Mouse (Mus musculus) embryonic fibroblast, embryonic 13.5 days (primary cell): ENCODE data around the gene Rhpn2.

Experiments used
- CTCF ChIP-seq: IDR thresholded peaks from 2 replicates; pipeline ENCODE4 v1.5.1; 2011; ENCODE audit warnings: mild to moderate bottlenecking, control low read depth, low read length, moderate library complexity, borderline replicate concordance; ENCODE audit not compliant: insufficient read depth
- POLR2A ChIP-seq: IDR thresholded peaks from 2 replicates; pipeline ENCODE4 v1.6.1; 2011; ENCODE audit warnings: low read depth, mild to moderate bottlenecking, control low read depth, low read length, moderate library complexity

GRCm38 (mm10) chr7:35395734-35396456 is 61.9 kb downstream of the Rhpn2 start:
- TF ChIP-seq CTCF (no peak), POLR2A (no peak)
